Mouse (Mus musculus) monocyte, adult 2 months (primary cell): Measurements from ENCODE around the gene Sept9.
"Not testable (repeated sequence)": the region's sequence is repeated elsewhere in the genome, so short reads cannot be mapped to it uniquely, and the experiment has no call there.

Experiments
- DNase-seq, 2 experiments: peaks; one replicate each; pipeline ENCODE4 v3.0.0; 2022; ENCODE audit warnings: low spot score in 2 of 2, low read depth in 1 of 2

Gene Sept9

DNA sequence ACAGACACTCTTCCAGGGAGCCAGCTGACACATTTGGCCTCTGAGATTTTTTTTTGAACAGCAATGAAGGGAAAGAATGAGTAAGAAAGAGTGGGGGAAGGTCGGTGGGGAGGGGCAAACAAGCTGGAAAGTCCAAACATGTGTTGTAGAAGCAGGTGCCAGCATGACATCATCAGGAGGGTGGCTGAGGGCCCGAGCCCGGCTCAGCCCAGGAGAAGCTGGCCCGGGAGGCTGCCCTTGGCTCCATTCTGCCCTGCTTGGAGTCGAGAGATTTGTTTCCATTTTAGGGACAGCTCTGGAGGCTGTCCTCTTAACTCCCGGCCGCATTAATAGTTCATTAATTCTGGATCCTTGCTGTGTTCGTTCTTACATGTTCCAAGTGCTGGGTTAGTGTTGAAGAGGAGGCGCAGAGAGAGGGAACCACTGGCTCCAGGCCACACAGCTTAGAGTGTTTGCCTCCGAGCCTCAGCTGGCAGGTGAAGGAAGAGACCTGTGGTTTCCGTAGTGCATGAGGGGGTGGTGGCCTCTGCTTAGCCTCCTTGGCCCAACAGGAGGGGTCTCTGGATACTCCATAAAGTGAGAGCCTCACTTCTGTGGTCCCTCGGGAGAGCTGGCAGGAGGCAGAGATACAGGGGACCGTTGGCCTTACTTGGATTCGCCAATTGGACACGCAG, 111.8 kb downstream of the Sept9 start:
- DNase-seq: no peak

DNA sequence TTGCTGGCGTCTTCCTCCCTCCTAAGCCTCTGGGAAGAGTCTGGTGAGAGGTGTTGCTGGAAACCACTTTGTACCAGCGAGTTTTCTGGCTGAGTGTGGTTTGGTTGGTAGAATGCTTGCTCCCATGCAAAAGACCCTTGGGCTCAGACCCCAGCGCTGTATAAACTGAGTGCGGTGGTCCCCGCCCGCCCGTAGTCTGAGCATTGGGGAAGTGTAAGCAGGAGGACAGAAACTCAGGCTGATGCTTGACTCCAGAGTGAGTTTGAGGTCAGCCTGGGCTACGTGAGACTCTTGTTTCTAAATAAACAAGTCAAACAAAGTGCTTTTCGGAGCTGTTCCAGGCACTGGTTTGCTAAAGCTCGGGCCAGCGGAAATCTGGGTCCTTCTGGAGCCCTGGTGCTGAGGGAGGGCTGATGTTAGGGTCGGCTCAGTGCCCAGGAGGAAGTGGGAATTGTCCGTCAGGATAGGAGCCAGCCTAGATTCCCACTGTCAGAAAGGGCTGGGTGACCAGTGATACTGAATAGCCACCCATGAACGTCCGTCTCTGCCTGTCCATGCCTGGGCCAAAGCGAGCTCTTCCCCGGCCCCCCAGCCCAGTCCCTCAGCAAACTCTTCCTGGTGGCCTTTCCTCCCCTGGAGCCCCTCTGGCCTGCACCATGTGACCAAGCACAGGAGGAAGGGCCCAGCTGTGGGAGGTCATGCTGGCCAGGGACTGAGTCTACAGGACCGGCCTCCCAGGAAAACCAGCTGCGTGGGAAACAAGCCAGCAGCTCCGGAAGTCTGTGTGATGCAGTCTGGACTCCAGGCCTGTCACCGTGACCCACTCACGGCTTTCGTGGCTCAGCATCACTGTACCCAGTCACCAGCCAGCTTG, 112.8 kb downstream of the Sept9 start:
- DNase-seq: no peak

DNA sequence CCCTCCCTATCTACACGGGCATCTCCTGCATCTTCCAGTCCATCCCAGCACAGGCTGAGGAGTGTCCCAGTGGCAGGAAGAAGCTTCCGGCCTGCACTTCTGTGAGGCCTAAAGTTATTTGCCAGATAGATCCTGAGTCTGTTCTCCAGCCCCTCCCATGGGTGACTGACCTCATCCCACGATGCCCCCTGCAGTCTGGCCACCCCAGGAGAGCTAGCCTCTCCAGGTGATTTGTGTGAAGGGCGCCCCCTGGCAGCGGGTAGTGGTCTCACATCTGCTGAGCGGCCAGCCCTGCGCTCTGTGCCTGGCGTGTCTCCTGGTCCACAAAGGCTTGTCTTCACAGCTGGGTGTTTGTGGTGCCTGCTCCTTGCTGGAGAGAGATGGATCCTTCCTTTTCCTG, 113.5 kb downstream of the Sept9 start:
- no peak for DNase-seq

DNA sequence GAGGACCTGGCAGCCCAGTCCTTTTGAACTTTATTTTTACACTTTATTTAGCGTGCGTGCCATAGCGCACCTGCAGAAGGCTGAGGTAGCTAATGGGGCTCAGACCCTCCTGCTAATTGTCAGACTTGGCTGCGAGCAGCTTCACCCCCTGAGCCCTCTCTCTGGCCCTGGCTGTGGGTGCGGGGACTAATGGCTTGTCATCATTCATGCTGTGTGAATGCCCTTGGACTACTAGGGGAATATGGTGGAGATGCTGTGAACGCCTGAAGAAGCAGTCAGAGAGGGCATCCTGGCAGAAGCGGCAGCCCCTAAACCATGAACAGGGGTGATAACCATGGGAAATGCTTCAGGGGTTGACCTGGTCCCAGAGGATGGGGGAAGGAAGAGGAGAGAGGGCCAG, 114.0 kb downstream of the Sept9 start:
- DNase-seq: no peak

DNA sequence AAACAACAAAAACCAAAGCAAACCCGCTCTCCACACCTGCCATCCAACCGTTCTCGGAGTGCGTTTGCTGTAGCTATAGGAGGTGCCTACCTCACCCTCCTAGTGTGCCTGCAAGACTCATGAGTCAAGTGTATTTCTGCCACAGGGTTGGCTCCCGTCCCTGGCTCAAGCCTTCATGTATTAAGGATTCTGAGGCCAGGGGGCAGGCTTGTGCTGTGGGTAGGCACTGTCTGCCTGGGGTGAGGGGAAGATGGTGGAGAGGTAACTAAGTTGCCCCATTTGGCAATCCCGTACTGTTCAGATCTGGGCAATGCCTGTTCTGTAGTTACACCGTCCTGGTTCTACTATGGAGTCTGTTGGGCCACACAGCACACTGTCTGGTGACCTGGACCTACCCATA, 114.6 kb downstream of the Sept9 start:
- DNase-seq: no peak

DNA sequence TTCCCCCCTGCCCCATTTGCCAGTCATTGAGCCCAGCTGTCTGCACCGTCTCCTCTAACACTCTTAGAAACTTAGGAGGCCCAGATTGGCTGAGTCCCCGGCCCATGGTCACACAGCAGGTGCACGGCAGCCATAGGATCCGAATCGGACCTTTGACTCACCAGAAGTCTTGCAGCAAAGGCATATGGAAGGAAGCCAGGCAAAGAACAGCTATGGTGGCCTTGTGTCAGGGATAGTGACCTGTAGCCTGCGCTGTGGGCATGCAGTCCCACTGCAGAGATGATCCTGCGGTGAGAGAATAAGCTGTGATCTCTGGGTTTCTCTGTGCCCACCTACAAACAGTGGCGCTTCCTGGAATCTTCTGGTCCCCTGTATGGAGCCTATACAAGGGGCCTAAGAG, 115.1 kb downstream of the Sept9 start:
- no peak for DNase-seq

DNA sequence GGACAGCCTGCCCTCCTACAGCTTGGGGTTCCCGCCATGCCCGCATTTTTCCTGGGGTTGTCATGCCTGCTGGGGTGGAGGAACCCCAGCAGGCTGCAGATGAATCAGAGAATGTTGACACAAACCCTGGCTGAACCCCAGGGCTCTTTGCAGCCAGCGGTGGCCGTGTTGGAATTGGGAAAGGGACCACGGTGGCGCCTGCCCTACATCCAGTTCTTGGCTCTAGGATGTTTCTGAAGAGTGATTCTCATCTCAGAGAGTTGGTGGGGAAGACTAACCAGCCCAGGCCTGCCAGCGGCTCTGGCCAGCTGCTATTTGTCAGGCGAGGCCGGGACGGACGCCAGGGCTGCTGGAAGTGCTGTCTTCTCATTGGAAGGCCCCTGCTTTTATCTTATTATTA, 115.8 kb downstream of the Sept9 start:
- no peak for DNase-seq

DNA sequence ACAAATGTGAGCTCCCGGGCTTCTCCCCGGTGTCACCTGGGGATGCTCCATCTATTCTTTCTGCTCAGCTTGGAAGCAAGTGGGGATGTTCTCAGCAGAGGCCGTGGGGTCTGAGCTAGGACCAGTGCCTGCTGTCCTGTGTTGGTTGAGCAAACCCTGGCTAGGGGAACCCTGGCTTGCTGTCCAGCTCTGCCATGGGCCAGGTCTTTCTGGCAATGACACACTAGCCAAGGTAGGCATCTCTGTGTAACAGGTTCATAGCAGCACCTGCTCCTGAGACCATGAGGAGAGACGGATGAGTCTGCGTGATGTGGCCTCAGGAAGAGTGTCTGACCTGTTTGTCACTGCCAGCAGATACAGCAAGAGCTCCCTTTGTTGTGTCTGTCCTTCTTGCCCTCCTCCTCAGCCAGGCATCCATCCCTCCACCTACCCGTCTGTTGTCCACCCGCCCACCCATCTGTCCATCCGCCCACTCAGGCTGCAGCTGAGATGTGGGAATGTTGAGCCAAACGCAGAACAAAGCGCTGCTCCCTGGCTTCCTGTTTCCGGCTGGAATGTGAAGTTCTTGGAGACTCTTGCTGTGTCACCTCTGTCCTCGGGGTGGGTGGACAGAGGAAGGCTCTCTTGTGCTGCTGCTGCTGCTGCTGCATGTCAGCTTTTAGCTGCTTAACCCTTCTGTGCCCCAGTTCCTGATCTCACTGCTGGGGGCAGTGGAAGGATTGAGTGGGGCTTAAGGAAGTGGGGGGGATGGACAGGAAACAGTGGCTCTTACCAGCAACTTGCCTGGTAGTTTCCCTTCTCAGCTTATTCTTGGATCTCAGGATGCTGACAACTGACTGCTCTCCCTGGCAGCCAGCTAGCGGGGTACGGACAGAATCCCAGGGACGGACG, 117.2 kb downstream of the Sept9 start:
- DNase-seq: no peak

DNA sequence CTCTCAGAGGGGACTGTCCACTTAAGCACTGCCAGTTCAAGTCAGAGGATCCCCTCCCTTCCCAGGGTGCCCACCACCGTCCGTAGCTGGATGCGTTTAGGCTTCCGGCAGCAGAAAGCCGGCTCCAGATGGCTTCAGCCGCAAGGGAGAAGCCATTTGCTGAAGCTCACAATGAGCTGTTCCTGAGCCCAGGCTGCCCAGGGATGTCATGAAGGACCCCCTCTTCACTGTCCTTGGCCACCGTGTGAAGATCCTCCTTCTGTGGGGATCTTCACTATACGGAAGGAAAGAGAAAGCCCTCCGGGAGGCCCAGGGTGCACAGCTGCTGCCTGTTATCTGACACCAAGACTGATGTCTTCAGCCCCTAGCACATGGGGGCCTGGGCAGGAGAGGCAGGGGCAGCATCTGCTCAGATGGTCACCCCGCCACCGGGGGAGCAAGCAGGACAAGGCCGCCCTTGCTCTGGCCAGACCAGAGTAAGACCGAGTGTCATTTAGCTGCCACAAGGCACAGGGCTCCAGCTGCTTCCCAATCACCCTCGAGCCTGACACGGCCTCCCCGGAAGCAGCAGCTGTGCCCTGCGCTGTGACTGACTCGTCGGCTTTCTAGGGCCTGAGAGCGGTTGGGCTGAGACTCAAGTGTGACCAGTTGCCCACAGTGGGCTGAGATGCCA, 118.1 kb downstream of the Sept9 start:
- DNase-seq: no peak

DNA sequence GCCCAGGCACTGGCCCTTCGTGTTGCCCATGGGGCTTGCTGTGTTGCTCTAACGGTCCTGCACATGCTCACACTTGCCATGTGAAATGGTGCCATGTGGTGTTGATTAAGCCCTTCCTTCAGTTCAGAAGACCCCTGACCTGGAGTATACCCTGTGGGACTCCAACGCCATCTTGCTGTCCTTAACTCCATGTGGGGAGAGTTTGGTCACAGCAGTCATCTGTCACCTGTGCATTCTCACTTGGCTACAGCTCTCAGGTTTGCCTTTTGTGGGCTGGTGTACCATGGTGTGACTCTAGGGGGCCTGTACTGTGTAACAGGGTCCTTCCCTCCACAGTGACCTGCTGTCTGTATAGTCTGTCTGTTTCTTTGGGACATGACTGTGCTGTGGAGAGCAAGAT, 118.7 kb downstream of the Sept9 start:
- DNase-seq: no peak

DNA sequence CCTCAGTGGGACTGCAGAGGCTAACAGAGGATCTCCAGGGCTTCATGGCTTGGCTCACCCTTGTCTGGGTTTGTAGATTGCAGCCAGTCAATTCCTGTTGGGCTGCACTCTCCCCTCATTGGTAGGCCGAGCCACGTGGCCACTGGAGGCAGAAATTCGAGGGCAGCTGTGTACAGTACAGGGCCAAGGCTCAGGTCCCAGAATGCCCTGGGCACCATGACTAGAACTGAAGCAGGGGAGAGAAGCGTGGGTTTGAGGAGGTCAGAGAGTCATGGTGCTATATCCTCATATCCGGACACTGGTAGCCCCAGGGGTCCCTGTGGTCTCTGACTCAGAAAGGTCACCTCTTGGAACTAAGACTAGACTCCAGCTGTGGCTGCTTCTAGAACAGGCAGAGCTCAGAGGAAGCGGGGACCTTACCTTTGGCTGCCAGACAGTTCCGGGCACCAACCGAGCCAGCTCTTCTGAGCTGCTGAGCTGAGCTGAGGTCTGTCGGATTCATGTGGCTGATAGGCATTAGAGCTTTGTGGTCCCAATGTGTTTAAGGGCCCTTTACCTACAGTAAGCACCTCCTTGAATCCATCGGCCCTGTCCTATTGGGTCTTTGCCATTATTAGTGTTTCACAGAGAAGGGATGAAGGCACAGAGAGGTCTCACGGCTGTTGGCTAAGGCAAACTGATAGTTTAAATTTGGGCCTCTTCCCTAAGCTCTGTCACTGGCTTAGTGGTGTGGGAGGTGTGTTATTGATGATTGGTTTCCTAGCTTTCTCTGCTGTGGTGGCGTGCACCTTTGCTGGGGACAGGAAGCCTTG, 119.5 kb downstream of the Sept9 start:
- DNase-seq: no peak

DNA sequence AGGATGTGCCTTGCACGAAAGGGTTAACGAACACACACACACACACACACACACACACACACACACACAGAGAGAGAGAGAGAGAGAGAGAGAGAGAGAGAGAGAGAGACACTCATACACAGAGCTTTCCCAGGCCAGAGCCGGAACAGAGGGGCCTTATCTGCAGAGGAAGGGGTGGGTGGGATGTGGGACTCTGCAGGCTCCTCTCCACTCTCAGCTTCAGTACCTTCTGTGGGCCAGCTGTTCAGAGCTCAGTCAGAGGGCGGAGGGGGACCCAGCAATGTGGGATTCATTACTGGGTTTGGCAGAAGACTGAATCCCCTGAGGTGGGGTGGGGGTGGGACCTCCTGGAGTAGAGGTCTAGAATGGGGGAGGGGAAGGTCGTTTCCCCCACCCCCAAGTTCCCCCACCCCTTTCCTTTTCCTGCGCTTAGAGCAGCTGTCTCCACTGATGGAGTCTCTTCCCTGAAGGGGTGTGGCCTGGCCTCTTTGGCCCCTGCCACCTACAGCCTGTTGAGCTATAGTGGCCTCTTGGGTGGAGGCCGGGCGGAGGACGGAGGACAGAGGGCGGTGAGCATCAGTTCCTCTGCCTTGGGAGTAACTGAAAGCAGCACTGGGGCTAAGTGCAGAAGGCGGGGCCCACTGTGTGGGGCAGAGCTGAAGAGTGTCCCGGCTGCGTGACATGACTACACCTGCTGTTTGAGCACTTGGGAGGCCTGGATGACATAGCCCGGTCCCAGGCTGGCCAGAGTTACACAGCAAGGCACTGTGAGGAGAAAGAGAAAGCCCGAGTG, 120.3 kb downstream of the Sept9 start:
- peak; percentile 33 to 62 for DNase-seq

DNA sequence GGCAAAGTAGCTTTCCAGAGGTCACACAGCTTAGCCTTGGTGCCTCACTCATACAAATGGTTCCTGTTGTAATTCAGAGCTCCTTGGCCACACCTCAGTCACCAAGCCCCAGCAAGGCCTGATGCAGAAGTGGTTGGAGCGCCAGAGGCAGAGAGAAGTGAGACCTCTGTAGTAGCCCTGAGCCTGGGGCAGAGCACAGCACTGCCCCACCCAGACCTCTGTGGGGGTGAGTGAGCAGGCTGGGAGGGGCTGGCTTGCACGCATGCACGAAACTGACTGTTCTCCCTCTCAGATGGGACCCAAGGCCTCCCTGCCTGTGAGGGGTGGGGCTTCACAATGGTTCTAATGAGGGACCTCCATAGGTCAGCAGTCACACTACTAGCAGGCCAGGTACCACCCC, 121.0 kb downstream of the Sept9 start:
- DNase-seq: peak in 1 of 2 experiments; percentile 54

DNA sequence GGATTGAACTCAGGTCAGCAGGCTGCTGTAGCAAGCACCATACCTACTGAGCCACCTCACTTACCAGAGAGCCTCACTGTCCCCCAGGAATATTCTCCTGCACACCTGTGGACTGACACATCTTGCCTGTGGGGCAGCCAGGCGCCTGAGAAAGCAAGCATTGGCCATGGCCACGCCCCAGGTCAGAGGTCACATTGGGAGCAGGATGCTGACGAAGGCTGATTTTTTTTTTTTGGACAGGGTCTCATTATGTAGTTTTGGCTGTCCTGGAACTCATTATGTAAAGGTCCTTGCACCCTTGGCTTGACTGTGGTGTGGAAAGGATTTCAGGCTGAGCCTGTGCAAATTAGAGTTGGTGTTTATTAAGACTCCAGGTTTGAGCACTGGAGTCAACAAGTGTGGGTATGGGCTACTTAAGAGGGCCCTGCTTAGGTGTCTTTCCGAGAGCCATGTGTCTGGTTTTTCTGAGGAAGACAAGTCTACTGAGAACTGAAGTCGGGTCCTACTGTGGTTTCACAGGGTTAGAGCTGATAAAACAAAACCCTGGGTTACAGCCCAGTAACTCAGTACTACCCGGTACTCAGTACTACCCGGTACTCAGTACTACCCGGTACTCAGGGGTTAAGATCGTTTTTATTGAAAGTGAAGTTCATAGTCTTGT, 122.0 kb downstream of the Sept9 start:
- DNase-seq: no peak

DNA sequence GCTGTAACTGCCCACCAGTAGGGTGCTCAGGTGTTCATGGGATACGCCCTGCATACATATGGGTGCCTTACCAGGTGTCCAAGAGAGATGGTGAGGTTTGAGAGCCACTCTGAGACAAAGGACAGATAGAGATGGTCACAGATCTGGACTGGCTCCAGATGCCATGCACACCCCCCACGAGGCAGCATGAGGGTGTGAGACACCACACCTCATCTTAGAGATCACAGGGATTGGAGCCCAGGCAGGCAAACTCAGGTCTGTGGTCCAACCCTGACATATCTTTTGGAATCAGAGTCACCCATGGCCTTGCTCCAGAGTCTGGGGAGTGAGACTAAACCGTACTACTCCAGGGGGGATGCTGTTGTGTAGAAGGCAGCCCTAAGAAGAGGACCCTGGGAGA, 122.8 kb downstream of the Sept9 start:
- DNase-seq: no peak

DNA sequence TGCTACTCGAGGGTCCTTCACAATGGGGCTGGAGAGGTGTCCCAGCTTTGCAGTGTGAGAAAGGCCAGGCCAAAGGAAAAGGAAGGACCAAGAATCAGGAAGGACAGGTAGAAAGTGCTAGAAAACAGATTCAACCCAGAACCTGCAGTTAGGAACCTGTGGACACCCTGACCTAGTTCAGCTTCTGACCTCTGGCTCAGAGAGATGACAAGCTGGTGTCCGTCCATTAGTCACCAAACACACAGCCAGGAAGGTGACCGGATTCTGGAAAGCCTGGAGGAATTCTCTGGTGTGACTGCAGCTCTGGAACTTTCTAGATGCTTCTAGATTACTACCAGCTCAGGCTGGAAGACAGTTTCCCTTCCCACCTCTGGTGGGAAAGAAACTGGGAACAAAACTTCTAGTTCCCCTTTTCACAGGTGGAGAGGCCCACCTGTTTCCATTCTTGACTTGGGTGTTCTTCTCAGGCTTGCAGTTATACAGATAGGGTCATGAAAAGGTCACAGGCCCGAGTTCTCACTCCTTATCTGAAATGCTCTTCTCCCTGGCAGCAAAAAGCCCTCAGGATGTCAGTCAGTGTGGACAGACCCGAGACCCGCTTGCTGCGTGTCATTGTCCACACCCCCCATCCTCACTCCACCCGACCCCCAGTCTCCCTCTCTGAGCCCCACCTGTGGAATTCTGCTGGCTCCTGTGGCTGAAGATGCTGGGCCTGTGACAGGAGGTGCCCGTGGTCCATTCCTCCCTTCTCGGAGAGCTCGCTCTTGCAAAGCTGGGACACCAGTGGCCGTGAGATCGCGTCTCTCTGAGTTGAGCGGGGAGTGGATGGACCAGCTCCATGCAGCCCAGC, 123.5 kb downstream of the Sept9 start:
- no peak for DNase-seq

DNA sequence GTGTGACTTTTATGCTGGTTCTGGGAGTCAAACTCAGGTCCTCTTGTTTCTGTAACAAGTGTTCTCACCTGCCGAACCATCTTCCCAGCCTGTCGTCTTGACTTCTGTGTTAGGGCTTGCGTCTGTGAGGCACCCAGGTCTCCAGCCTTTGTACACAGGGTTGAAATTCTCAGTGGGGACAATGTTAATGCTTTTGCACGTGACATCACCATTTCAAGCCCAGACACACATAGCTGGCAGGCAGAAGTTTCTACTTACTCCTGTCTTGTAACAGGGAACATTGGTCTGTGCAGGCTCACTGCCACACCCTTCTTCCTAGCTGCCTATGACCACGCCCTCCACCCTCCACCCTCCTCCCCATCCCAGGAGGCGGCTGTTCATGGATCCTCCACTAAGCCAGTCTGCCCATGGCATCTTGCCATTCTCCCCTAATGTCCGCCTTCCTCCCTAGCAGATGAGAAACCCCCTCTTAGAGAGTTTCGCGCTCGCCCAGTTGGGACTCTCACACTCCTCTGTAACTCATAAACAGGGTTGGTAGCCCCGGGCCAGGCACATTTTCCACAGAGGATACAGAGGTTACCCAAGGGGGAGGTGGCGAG, 124.6 kb downstream of the Sept9 start:
- DNase-seq: no peak

DNA sequence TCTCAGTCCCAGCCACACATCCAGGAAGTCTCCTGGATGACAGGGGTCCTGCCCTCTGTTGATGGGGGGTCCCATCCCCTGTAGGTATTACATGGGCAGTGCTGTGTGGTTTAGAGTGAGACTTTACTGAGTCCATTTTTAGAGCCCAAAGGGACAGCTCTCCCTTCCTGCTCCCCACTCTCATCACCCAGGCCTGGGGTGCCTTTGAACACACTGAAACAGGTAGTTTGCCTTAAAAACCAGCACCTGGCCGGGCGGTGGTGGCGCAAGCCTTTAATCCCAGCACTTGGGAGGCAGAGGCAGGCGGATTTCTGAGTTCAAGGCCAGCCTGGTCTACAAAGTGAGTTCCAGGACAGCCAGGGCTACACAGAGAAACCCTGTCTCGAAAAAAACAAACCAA, 125.3 kb downstream of the Sept9 start:
- DNase-seq: not testable (repeated sequence)
